Comparison of ENCODE assay signal across 11 mouse cellular contexts in the genomic region with DNA sequence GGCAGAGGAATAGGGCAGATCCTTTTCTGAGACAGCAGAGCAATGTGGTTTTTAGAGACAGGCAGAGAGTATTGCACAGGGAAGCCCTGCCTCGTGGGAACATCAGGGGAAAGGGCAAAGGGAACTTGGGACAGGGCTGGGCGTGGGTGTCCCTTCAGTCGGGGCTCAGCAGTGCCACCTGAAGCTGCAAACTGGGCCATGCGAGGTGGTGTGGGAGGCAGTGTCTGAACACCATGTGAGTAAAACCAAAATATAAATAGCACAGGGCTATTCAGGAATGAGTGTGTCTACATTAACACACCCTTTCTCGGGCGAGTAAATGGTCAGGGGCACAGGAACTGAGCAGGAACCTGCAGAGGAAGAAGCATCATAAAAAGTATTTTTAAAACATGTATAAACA.
DNase-seq lines count a peak whose midpoint lies in the region; ATAC-seq lines count a peak whose summit lies in the region.
"Had no signal": no experiment of that assay in that cellular context is flagged by ENCODE, and none has a peak within 500 bp of the region (broad histone marks: within the 10 kb centered on the region; RNA-seq: fewer than 3 reads in every experiment).

No protein-coding gene starts in this region.

- peak; percentile 40 for ATAC-seq in hindbrain, embryonic 13.5 days (ENCODE audit: low FRiP score)
- no peak for ATAC-seq in hindbrain, embryonic 11.5 days (ENCODE audit: low FRiP score)

- H3K27ac ChIP-seq in hindbrain, embryonic 13.5 days, result peak overlapping the region; percentile 71; the same call in 1 of the 2 replicates
- no peak overlapping the region for H3K27ac ChIP-seq in hindbrain, embryonic 11.5 days (ENCODE audit: low read depth, low read length)
- H3K27ac ChIP-seq: stomach, embryonic 15.5 days had no signal

- DNase-seq in adrenal gland, postnatal 10 days, result peak; percentile 26
- no peak for DNase-seq in adrenal gland, adult (ENCODE audit: inconsistent age in 2 of 2, low spot score in 1 of 2)
- DNase-seq in hindbrain, embryonic 11.5 days (ENCODE audit: low spot score), result no peak
- DNase-seq in right cerebral cortex, adult 18-20 months, result peak; percentile 61
- DNase-seq in right cerebral cortex, postnatal 10 days (ENCODE audit: low spot score in 2 of 2), result no peak
- DNase-seq in skeletal muscle tissue, adult 2 months (ENCODE audit: low read depth, low spot score), result peak; percentile 63
- DNase-seq in layer of hippocampus, adult 9-11 months, result no peak
- DNase-seq: adrenal gland, adult 8-10 months had no signal

- H3K27me3 ChIP-seq in hindbrain, embryonic 13.5 days, result no peaks in the 10 kb centered on the region
- H3K27me3 ChIP-seq in hindbrain, embryonic 11.5 days (ENCODE audit: control insufficient read depth, insufficient read depth, low read length), result no peaks in the 10 kb centered on the region
- H3K27me3 ChIP-seq: stomach, embryonic 15.5 days had no signal

- no peak overlapping the region for H3K4me3 ChIP-seq in hindbrain, embryonic 13.5 days
- no peak overlapping the region for H3K4me3 ChIP-seq in hindbrain, embryonic 11.5 days (ENCODE audit: low read depth, low read length)
- H3K4me3 ChIP-seq: stomach, embryonic 15.5 days had no signal

- H3K36me3 ChIP-seq in hindbrain, embryonic 13.5 days, result peaks cover 11% of the 10 kb centered on the region
- H3K36me3 ChIP-seq in hindbrain, embryonic 11.5 days (ENCODE audit: control insufficient read depth, insufficient read depth, low read length), result no peaks in the 10 kb centered on the region
- H3K36me3 ChIP-seq: stomach, embryonic 15.5 days had no signal

- no peak overlapping the region for H3K9ac ChIP-seq in hindbrain, embryonic 13.5 days
- no peak overlapping the region for H3K9ac ChIP-seq in hindbrain, embryonic 11.5 days (ENCODE audit: low read depth, low read length)
- H3K9ac ChIP-seq: stomach, embryonic 15.5 days had no signal

- peaks cover 5% of the 10 kb centered on the region for H3K9me3 ChIP-seq in hindbrain, embryonic 13.5 days
- H3K9me3 ChIP-seq in hindbrain, embryonic 11.5 days (ENCODE audit: control insufficient read depth, low read length), result peaks cover 3% of the 10 kb centered on the region; the same call in 1 of the 2 replicates
- H3K9me3 ChIP-seq: stomach, embryonic 15.5 days had no signal

- 72% methylated on average over 6 of the region's 6 CpGs for WGBS in hindbrain, embryonic 13.5 days
- WGBS in hindbrain, embryonic 11.5 days, result 71% methylated on average over 6 of the region's 6 CpGs

- H3K4me1 ChIP-seq in hindbrain, embryonic 13.5 days (replicated peaks), result peaks cover 15% of the 10 kb centered on the region
- H3K4me1 ChIP-seq in hindbrain, embryonic 11.5 days (replicated peaks; ENCODE audit: control insufficient read depth, insufficient read depth, low read length), result no peaks in the 10 kb centered on the region
- H3K4me1 ChIP-seq: stomach, embryonic 15.5 days had no signal

- H3K4me2 ChIP-seq in hindbrain, embryonic 13.5 days, result peak overlapping the region; percentile 26; the same call in 1 of the 2 replicates
- no peak overlapping the region for H3K4me2 ChIP-seq in hindbrain, embryonic 11.5 days (replicated peaks; ENCODE audit: low read depth, low read length)
- H3K4me2 ChIP-seq: liver, embryonic 11.5 days; stomach, embryonic 15.5 days had no signal

Comparison
In these comparisons a context has a peak if more than half of its experiments do, and no peak if none do; other contexts are left out.
1. DNase-seq: peak in adrenal gland, postnatal 10 days (single experiment), right cerebral cortex, adult 18-20 months (single experiment) and skeletal muscle tissue, adult 2 months (single experiment); none in adrenal gland, adult (0 of 2), hindbrain, embryonic 11.5 days (single experiment), right cerebral cortex, postnatal 10 days (0 of 2) and layer of hippocampus, adult 9-11 months (single experiment).